Mouse (Mus musculus): ENCODE data around the gene Hist2h2be. TPM values are rescaled to one million over a fixed set of nuclear protein-coding genes. Genes with fewer than 3 reads are reported as not detected.
"Not testable (repeated sequence)": the region's sequence is repeated elsewhere in the genome, so short reads cannot be mapped to it uniquely, and the experiment has no call there.

Hist2h2be gene
- polyA plus RNA-seq, 1 experiment, result 0.21 TPM

DNA sequence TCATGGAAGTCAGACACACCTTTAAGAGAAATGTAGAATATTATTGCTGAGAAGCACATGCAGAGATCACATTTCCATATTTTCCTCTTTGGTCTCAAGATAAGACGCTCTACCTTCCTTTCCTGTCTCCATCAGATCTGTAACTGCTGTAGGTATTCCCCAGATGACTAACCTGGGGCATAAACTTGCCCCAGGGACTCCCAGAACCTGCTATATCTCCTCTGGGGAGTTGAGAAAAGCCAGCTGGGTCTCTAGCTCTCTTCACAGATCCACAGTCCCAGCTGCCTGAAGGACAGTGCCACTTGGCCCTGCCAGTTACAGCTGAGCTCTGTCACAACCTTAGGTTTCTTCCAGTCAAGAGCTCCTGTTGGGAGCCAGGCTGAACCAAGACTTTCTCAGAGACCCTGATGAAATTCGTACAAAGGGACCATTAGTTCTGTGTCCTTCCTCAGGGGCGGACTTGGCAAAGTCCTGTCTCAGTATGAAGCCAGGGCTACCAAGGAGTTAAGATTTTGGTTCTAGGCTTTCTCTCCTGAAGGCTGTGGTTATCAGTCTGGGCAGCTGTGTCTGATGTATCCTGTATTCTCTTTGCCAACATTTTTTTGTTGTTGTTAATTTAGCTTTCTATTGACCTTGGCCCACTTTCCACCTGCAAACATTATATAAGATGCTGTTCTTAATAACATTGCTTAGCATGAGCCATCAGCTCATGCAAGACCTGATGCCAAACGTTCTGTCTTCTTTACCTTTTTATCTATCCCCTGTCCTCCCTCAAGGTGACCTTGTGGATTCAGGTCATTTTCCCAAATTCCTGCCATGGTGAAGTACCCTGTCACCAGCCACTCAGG, 10.2 kb downstream of the Hist2h2be start:
- no peak for TF ChIP-seq GATA1 (IDR thresholded peaks at IDR 0.05; ENCODE audit: low read length)

- TF ChIP-seq GATA1 (IDR thresholded peaks at IDR 0.05; ENCODE audit: low read length), result no peak
Measured at GRCm38 (mm10) chr3:96231758-96232120, 10.8 kb downstream of the Hist2h2be start.

- no peak for TF ChIP-seq GATA1 (IDR thresholded peaks at IDR 0.05; ENCODE audit: low read length)
Measured at GRCm38 (mm10) chr3:96234914-96235313, 14.0 kb downstream of the Hist2h2be start.

- no peak for TF ChIP-seq GATA1 (IDR thresholded peaks at IDR 0.05; ENCODE audit: low read length)
Measured at GRCm38 (mm10) chr3:96235836-96236235, 14.9 kb downstream of the Hist2h2be start.

- no peak for TF ChIP-seq GATA1 (IDR thresholded peaks at IDR 0.05; ENCODE audit: low read length)
Measured at GRCm38 (mm10) chr3:96236834-96237334, 16.0 kb downstream of the Hist2h2be start.

DNA sequence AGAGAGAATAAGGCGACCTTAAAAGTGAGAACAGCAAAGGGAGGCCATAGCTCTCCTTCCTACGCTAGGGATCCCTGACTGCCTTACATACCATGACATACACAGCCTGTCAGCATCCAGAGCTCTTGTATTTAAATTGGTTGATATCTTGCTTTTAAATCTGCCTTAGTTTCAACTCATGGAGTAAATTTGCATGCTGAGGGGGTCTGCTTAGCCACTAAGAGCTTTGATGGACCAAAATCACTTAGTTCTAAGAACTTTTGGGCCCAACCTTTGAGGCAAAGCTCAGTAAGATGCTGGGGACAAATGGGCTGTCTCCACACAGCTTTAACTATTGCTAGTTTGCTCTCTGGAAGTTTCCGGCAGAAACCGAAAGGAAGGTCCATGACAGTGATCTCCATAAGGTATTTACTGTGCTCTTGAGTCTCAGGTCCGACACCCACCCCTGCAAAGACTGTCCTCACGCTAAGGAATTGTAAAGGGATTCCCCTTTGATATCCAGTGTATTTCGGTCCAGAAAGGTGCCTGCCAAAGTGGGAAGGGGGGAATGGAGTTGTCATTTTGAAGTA, 16.5 kb downstream of the Hist2h2be start:
- TF ChIP-seq GATA1 (IDR thresholded peaks at IDR 0.05; ENCODE audit: low read length), result no peak

- TF ChIP-seq GATA1 (IDR thresholded peaks at IDR 0.05; ENCODE audit: low read length), result no peak
Measured at GRCm38 (mm10) chr3:96237904-96238511, 17.1 kb downstream of the Hist2h2be start.

- not testable (repeated sequence) for TF ChIP-seq GATA1 (IDR thresholded peaks at IDR 0.05; ENCODE audit: low read length)
Measured at GRCm38 (mm10) chr3:96238954-96239793, 18.3 kb downstream of the Hist2h2be start, which contains the start of gene Hist2h3c2. Hist2h3c2 (minus strand) TSS chr3:96239127.

DNA sequence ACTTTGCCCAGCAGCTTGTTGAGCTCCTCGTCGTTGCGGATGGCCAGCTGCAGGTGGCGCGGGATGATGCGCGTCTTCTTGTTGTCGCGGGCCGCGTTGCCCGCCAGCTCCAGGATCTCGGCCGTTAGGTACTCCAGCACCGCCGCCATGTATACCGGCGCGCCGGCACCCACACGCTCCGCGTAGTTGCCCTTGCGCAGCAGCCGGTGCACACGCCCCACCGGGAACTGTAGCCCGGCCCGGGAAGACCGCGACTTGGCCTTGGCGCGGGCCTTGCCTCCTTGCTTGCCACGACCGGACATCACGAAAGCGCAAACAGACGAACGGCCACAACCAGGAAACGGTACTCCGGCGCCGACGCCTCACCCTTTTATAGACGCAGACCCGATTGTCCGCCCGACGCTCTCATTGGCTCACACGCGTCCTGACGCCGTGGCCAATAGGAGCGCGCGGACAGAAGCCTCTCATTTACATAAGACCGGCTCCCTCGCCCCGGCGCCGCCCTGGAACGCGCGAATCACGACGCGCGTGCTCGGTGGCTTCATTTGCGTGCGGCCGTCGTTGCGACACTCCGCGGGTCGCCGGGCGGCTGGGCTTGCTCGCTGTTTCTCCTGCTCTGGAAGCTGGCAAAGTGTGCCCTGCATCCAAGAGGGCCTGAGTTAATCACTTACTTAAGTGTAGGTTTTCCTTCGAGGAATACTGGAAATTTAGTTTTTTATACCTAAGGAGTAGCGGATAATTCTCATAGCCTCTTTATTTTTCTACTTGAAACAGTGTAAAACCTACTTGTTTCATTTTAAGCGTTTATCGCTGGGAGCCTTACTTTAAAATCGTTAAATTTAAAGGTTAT, 19.3 kb downstream of the Hist2h2be start, which contains the start of gene Hist2h2aa2:
TSS of gene Hist2h2aa2 (minus strand) at position 328 of the 850 bp plus-strand sequence.
- TF ChIP-seq GATA1 (IDR thresholded peaks at IDR 0.05; ENCODE audit: low read length), result not testable (repeated sequence)

GRCm38 (mm10) chr3:96240799-96241197, 19.9 kb downstream of the Hist2h2be start:
- TF ChIP-seq GATA1 (IDR thresholded peaks at IDR 0.05; ENCODE audit: low read length), result no peak

DNA sequence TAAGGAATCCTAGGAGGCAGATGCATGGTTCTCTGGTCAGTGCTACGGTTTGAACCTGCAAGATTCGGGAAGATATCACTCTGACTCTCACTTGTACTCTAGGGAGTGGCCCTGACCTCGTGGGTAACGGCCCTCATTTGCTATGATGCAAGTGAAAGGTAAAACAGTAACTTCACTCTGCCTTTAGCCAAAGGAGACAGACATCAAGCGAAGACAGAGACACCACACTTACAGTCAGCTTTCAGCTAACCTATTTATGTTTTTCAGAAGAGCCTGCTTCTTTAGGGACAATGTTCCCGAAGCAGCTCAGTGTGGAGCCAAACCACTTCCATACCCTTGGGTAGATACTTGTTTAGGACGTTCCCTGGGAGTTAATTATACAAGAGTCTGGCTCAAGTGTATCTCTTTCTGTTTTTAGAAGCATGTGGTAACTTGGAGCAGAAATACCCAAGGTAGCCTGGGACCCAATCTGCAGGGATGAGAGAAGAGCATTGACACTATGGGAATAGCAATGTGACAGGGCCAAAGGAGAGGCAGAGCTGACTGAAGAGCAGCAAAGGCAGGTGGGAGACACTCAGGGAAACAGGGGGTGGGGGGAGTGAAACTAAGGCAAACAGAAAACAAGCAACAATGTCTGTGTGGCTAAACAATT, 23.1 kb downstream of the Hist2h2be start:
- TF ChIP-seq GATA1 (IDR thresholded peaks at IDR 0.05; ENCODE audit: low read length), result no peak

GRCm38 (mm10) chr3:96245003-96245886, 24.3 kb downstream of the Hist2h2be start, which contains the start of gene Hist2h2aa1:
Hist2h2aa1 (plus strand) TSS chr3:96245497.
- not testable (repeated sequence) for TF ChIP-seq GATA1 (IDR thresholded peaks at IDR 0.05; ENCODE audit: low read length)

DNA sequence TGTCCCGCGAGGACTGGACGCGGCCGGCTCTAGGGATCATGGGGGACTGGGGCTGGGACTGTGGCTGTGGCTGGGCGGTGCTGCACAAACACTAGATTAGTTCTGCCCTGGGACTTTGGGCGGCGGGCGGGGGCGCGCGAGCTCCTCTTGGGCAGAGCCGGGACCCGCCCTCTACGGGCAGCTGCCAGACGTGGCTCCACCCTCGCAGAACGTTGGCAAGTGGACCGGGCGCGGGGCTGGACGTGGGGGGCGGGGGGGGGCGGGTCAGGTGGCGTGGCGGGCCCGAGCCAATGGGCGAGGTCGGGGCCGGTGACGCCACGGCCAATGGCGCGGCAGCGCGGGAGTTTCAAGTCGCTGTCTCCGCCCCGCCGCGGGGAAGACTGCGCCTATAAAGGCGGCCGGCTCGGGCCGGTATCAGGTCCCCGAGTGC, 25.5 kb downstream of the Hist2h2be start, which contains the start of gene Hist2h3c1:
TSS of gene Hist2h3c1 (plus strand) at position 259 of the 430 bp plus-strand sequence.
- TF ChIP-seq GATA1 (IDR thresholded peaks at IDR 0.05; ENCODE audit: low read length), result not testable (repeated sequence)

All from G1E-ER4 (cell line).